Mouse (Mus musculus) MN1 (cell line): ENCODE data around the gene Serpinh1.

Source experiments
- DNase-seq: peaks from one replicate; pipeline ENCODE4 v3.0.0-alpha.2; 2016; ENCODE audit warnings: low spot score

The Serpinh1 gene

GRCm38 (mm10) chr7:99326128-99326527 lies 26.9 kb downstream of the Serpinh1 start:
- no peak for DNase-seq

DNA sequence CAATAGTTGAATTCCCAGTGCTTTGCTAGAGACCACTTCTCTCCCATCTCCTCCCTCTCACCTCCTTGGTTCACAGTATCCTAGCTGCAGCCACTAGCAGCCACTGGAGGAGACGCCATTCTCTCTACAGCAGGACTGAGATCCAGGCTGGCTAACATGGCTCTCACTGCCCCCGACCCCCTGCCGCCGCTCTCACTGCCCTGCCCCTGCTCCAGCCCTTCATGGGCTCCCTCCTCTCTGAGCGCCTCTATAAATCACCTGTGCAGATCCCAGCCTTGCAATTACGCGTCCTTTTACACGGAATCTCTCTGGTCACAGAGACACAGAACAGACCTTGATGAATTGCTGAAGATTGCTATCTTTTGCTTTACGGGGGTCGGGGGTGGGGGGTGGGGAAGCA lies 28.2 kb downstream of the Serpinh1 start:
- DNase-seq = no peak

DNA sequence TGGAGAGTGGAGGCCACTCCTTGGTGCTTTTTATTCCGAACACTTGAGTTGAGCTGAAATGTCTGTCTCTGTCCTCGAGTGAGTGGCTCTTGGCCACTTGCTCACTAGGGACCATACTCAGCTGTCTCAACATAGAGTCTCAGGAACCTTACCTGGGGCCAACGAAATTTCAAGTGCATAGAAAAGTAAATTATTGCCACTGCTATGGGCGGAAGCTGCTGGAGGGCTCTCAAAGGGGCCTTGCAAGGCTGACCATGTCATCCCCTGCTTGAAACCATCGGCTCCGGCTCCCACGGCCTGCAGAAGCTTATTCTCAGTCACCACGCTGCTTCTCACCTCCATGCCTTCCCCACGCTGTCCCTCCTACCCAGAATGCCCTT lies 29.7 kb downstream of the Serpinh1 start:
- no peak for DNase-seq

DNA sequence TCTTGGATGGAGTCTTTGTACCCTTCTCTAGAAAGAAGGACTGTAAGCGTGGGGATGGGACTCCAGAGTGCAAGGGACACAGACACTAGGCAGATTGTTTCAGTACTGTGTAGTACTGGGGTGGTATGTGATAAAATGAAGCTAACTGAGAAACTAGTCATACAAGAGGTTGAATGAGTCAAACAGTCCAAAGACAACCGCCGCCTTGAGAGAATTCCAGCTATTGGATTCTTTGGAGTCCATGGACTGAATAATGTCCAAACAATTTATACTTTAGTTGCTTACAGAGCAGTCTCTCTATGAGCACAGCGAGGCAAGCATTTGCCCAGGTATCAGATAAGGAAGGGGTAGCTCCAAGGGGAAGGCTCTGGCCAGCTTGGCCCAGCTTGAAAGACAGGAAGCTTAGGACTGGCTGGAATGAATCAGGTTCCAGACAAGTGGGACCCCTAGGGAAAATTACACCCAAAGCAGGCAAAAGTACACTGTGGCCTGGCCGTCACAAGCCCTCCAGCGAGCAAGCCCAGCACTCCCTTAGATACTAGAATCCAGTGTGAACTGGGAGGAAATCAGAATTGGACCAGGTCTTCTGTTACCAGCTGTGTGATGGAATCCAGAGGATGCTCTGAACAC lies 30.2 kb downstream of the Serpinh1 start:
- no peak for DNase-seq

GRCm38 (mm10) chr7:99320524-99320923 lies 32.5 kb downstream of the Serpinh1 start:
- DNase-seq = no peak

- DNase-seq = no peak
Observed at GRCm38 (mm10) chr7:99317475-99317874, 35.6 kb downstream of the Serpinh1 start.

- DNase-seq = no peak
Observed at GRCm38 (mm10) chr7:99316207-99316606, 36.8 kb downstream of the Serpinh1 start.

GRCm38 (mm10) chr7:99314565-99314964 lies 38.5 kb downstream of the Serpinh1 start:
- no peak for DNase-seq

DNA sequence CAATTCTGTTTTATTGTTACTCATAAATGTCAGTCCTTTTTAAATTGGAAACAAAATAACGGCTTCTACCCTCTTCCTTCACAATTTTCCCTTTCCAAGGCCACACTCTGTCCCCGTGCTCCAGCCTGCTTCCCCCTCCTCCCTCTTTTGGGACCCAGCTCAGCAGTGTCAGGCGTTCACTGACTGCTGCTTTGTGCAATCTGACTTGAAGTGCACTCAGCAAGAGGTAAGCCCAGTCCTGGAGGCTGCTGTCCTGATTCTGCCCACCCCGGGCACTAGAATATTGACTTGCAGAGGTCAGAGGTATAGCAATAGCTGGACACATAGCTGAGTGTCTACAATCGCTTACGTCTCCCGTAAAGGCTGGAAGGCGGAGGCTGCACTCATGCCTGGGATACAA lies 39.8 kb downstream of the Serpinh1 start:
- DNase-seq = no peak

DNA sequence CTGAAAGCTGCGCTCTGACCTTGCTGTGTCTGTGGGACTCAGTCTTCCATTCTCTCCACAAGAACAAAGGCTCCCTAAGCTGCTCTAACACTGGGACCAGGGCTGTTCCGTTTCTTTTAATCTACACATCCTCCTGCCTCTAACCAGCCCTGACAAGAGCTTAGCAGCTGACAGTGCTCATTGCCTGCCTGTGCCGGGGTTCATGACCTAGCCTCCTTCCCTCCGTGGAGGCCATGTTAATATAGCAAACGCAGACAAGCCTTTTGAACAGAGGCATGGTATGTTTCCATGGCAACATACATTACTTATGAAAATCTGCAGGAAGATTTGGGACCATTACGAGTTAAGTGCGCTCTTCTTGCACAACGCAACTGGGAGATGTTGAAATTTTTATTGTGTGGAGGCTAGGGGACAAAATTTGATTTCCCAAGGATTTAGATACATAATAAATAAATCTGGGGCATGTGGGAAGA lies 40.3 kb downstream of the Serpinh1 start:
- no peak for DNase-seq

DNA sequence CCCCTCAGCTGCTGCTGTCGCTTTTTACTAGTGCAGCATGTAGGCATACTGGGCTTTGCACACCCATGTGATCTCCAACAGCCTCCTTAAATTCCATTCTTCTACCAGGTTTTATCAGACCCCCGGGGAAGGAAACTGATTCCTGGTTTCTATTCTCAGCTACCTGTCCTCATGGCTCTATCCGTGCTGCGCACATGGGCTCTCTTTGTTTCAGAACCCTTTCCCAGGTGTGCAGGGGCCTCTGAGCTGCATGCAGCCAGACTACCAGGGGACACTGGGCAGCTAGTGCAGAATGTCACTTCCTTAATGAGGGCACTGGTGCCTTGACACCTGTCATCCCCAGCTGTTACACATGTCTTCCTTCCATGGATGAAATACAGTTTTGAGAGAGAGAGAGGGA lies 41.0 kb downstream of the Serpinh1 start:
- DNase-seq = no peak

- DNase-seq = no peak
Observed at GRCm38 (mm10) chr7:99311433-99311832, 41.6 kb downstream of the Serpinh1 start.

- no peak for DNase-seq
Observed at GRCm38 (mm10) chr7:99306640-99307039, 46.4 kb downstream of the Serpinh1 start.

GRCm38 (mm10) chr7:99305688-99306087 lies 47.4 kb downstream of the Serpinh1 start:
- no peak for DNase-seq

- peak; percentile 94 for DNase-seq
Observed at GRCm38 (mm10) chr7:99304949-99305372, 48.1 kb downstream of the Serpinh1 start.

DNA sequence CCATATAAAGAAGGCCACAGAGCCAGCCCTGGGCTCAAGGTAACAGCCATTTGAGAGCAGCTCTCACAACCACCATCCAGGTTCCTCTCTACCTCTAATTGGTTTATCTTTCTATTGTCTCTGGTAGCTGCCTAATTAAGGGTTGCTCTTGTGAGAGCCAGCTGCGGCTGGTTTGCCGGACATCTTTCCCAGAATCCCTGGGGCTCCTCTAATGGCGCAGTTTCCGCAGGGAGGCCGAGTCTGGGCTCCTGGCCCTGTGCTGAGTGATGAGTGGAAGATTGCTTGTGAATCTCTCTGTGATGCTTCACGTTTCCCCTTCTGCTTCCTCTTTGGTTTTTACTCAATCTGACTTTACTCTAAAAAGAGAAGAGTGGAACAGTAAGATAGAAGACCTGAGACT lies 49.0 kb downstream of the Serpinh1 start:
- peak; percentile 63 for DNase-seq

DNA sequence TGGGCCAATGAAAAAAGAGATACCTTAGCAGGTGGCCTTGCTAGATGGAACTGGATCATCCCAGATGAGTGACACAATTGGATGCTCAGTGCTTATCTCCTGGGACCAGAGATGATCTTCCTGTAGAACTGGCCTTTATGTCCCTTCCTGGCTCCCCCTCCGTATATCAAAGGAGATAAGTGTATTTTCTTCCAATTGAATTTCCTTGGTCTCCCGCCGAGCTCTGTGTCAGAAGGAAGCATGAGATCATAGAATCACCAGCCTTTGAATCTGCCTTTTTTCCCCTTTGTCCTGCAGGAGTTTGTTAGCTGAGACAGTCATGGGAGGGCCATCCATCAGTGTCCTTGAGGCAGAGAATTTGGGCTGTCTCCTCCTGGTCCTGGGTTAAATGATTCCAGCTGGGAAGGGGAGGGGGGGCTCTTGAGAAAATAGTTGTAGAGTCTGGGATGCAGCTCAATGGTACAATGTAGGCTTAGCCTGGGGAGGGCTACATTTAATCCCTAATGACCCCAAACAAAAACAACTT lies 52.3 kb downstream of the Serpinh1 start:
- DNase-seq = peak; percentile 59
